Mouse (Mus musculus): ENCODE results near the gene Oaz1. TPM values are rescaled to one million over a fixed set of nuclear protein-coding genes. Genes with fewer than 3 reads are reported as not detected.
A peak's percentile ranks its signal among the peaks of the same experiment; 100 is the strongest.

Oaz1 gene
- polyA plus RNA-seq, 1 experiment from 2014 or later = 1,272 TPM

DNA sequence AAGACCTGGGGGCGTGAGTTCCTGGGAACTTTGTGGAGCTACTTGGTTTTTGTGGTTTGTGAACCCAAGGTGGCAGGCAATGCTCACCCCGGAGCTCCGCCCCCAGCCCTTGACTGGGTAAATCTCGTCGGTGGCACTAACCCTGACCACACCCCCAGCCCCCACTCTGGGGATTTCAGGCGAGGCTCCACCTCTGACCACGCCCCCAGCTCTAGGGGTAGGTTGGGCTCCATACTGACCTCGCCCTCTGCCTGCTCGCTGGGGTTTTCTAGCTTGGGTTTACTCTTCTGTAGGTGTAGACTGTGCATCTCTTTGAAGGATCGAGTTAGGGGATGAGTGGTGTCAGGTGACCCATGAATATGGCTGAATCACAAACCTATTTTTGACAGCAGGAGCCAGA is 22.1 kb downstream of the Oaz1 start:
- ATAC-seq = no peak
- H3K9me3 ChIP-seq (ENCODE audit: control insufficient read depth, low read length) = no peaks in the 10 kb centered on the region
- no peak overlapping the region for H3K9ac ChIP-seq (ENCODE audit: low read depth, low read length)
- H3K4me2 ChIP-seq (ENCODE audit: low read length) = no peak overlapping the region
- peaks cover 9% of the 10 kb centered on the region for H3K4me1 ChIP-seq (ENCODE audit: control insufficient read depth, insufficient read depth, low read depth, low read length)
- no peak overlapping the region for H3K27ac ChIP-seq (ENCODE audit: low read depth, low read length)
- H3K27me3 ChIP-seq (replicated peaks; ENCODE audit: control insufficient read depth, insufficient read depth, low read length) = peaks cover 9% of the 10 kb centered on the region
- H3K36me3 ChIP-seq (ENCODE audit: control insufficient read depth, insufficient read depth, low read length) = peaks cover 21% of the 10 kb centered on the region
- H3K4me3 ChIP-seq (ENCODE audit: low read length) = no peak overlapping the region
- WGBS = 13% methylated on average over 10 of the region's 10 CpGs

DNA sequence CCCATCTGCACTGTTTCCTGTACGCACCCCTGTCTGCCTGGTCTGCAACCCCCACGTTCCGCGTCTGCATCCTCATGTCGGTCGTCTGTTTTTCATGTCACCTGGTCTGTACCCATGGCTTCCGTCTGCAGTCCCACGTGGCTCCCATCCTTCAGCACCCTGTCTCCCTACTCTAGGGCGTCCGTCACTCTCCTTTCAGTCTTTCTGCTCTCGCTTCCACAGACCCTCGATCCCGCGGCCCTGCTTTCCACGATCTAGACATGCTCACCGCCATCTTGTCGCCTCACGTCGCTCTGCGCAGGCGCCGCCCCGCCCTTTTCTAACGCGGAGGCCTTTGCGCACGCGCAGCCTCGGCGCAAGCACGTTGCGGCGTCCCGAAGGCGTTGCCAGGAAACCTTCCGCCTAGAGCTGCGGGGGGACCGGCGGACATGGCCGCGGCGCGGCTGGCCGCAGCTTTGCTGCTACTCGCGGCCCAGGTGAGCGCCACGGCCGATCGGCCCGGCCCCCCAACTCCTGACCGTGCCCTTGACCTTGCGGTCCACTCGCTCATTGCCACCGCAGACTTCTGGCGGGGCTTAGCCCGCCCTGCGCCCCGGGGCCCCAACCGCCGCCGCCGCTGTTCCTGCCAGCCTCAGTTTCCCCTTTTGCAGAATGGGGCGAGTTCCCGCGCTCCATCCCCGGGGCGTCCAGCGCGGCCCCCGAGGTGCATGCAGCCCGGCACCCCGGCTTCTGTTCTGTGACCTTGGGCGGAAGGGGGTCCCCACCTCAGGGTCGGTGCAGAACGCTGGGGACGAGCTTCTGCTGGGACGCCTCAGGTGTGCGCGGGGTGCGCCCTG is 28.7 kb downstream of the Oaz1 start, which contains the start of the genes Lsm7 and Sppl2b:
Gene Lsm7, minus strand, starts transcription at position 297 of the 836 bp plus-strand sequence.
Gene Sppl2b, plus strand, starts transcription at position 363 of the 836 bp plus-strand sequence.
- H3K4me3 ChIP-seq (ENCODE audit: low read length) = peak within 1 kb of the TSS; percentile 76
- peaks cover 21% of the 10 kb centered on the region for H3K36me3 ChIP-seq (ENCODE audit: control insufficient read depth, insufficient read depth, low read length)
- peak within 1 kb of the TSS; percentile 89 for H3K9ac ChIP-seq (ENCODE audit: low read depth, low read length)
- ATAC-seq = peak; percentile 87
- peak within 1 kb of the TSS; percentile 98 for H3K4me2 ChIP-seq (ENCODE audit: low read length)
- H3K4me1 ChIP-seq (ENCODE audit: control insufficient read depth, insufficient read depth, low read depth, low read length) = peaks cover 37% of the 10 kb centered on the region
- WGBS = under 1% methylated on average over 73 of the region's 81 CpGs
- no peaks in the 10 kb centered on the region for H3K27me3 ChIP-seq (replicated peaks; ENCODE audit: control insufficient read depth, insufficient read depth, low read length)
- H3K9me3 ChIP-seq (ENCODE audit: control insufficient read depth, low read length) = no peaks in the 10 kb centered on the region
- H3K27ac ChIP-seq (ENCODE audit: low read depth, low read length) = peak within 1 kb of the TSS; percentile 75

DNA sequence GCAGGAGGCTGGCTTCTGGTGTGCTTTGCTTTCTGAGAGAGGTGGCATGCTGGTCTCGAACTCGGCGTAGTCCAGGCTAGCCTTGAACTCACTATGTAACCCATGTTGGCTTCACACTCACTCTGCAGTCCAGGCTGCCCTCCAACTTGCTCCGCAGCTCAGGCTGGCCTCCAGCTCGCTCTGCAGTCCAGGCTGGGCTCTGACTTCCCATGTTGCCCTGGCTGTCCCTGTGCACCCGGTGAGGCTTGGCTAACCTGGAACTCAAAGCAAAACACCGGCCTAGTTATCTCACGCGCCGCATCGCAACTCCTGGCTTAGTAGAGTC is 29.3 kb downstream of the Oaz1 start:
- H3K27me3 ChIP-seq (replicated peaks; ENCODE audit: control insufficient read depth, insufficient read depth, low read length) = no peaks in the 10 kb centered on the region
- peaks cover 21% of the 10 kb centered on the region for H3K36me3 ChIP-seq (ENCODE audit: control insufficient read depth, insufficient read depth, low read length)
- peaks cover 37% of the 10 kb centered on the region for H3K4me1 ChIP-seq (ENCODE audit: control insufficient read depth, insufficient read depth, low read depth, low read length)
- H3K27ac ChIP-seq (ENCODE audit: low read depth, low read length) = no peak overlapping the region
- no peaks in the 10 kb centered on the region for H3K9me3 ChIP-seq (ENCODE audit: control insufficient read depth, low read length)
- H3K9ac ChIP-seq (ENCODE audit: low read depth, low read length) = peak overlapping the region; percentile 89
- WGBS = 25% methylated on average over 11 of the region's 11 CpGs
- H3K4me3 ChIP-seq (ENCODE audit: low read length) = peak overlapping the region; percentile 76
- ATAC-seq = no peak
- H3K4me2 ChIP-seq (ENCODE audit: low read length) = peak overlapping the region; percentile 98

DNA sequence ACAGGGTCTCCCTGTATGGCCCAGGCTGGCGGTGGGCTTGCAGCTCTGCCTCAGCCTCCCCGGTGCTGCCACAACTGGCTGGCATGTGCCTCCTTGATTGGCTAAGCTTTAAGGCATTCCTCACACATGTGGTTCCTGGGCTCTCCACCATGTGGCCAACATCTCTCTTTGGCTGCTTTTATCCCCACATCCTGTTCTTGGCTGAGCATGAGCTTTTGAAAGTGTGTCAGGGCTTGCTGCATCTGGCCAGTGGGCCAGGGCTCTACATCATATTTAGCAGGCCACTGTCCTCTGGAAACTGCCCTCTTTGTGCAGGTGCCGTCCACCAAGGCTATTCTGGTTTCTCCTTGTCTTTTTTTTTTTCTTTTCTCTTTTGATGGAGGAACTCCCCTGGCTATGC is 29.8 kb downstream of the Oaz1 start:
- 71% methylated on average over 3 of the region's 3 CpGs for WGBS
- Histone ChIP-seq H3K36me3 (ENCODE audit: control insufficient read depth, insufficient read depth, low read length) (peaks cover 16% of the 10 kb centered on the region), H3K4me2 (ENCODE audit: low read length) (peak overlapping the region; percentile 98), H3K9ac (ENCODE audit: low read depth, low read length) (peak overlapping the region; percentile 89; the same call in 1 of the 2 replicates), H3K4me1 (ENCODE audit: control insufficient read depth, insufficient read depth, low read depth, low read length) (peaks cover 37% of the 10 kb centered on the region), H3K27ac (ENCODE audit: low read depth, low read length) (0 out of 2 replicates have a peak overlapping the region, but pooled peaks have one; percentile 19), H3K27me3 (replicated peaks; ENCODE audit: control insufficient read depth, insufficient read depth, low read length) (no peaks in the 10 kb centered on the region), H3K9me3 (ENCODE audit: control insufficient read depth, low read length) (no peaks in the 10 kb centered on the region), H3K4me3 (ENCODE audit: low read length) (peak overlapping the region; percentile 76)
- ATAC-seq = no peak

DNA sequence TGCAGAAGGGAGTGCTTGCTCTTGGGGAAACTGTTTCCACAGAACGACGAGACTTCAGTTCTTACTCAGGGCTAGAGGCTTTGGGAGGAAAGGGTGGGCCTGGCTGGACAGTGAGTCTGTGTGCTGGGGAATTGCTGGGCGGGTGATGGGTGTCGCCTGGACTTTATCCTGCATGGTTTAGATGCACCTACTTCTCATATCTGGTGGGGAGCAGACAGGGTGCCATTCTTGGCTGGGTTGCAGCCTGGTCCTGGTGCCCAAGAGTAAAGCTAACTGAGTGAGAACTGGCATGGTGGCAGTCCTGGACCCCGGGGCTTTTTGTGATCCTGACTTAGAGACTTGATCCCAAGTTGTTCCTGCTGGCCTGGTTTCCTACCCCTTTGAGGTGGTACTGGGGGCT is 30.5 kb downstream of the Oaz1 start:
- Histone ChIP-seq H3K4me2 (ENCODE audit: low read length) (peak overlapping the region; percentile 98), H3K36me3 (ENCODE audit: control insufficient read depth, insufficient read depth, low read length) (peaks cover 12% of the 10 kb centered on the region), H3K4me1 (ENCODE audit: control insufficient read depth, insufficient read depth, low read depth, low read length) (peaks cover 37% of the 10 kb centered on the region), H3K9me3 (ENCODE audit: control insufficient read depth, low read length) (no peaks in the 10 kb centered on the region), H3K27ac (ENCODE audit: low read depth, low read length) (peak overlapping the region; percentile 39; the same call in 1 of the 2 replicates), H3K9ac (ENCODE audit: low read depth, low read length) (peak overlapping the region; percentile 38), H3K4me3 (ENCODE audit: low read length) (no peak overlapping the region), H3K27me3 (replicated peaks; ENCODE audit: control insufficient read depth, insufficient read depth, low read length) (no peaks in the 10 kb centered on the region)
- 78% methylated on average over 5 of the region's 5 CpGs for WGBS
- ATAC-seq = no peak

DNA sequence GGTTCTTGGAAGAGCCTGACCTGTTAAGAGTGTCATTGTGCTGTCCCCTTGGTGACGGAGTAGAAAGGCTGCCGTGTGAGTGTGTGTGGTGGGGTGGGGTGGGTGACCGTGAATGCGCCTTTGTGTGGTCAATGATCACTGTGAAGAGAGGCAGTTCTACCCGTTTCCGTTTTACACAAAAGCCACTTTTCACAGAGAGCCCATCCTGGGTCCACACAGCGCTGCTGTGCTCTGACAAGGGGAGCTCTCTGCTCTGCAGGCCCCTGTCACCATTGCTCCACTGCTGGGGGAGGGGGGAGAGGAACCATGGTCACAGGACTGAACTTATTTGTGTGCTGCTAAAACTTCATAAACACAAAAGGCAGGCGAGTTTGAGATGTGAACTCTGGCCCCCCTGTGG is 30.9 kb downstream of the Oaz1 start:
- Histone ChIP-seq H3K9me3 (ENCODE audit: control insufficient read depth, low read length) (no peaks in the 10 kb centered on the region), H3K27me3 (replicated peaks; ENCODE audit: control insufficient read depth, insufficient read depth, low read length) (no peaks in the 10 kb centered on the region), H3K4me3 (ENCODE audit: low read length) (no peak overlapping the region), H3K36me3 (ENCODE audit: control insufficient read depth, insufficient read depth, low read length) (peaks cover 8% of the 10 kb centered on the region), H3K9ac (ENCODE audit: low read depth, low read length) (peak overlapping the region; percentile 38), H3K4me2 (ENCODE audit: low read length) (peak overlapping the region; percentile 98), H3K4me1 (ENCODE audit: control insufficient read depth, insufficient read depth, low read depth, low read length) (peaks cover 37% of the 10 kb centered on the region), H3K27ac (ENCODE audit: low read depth, low read length) (peak overlapping the region; percentile 64)
- ATAC-seq = peak; percentile 50
- WGBS = 26% methylated on average over 8 of the region's 8 CpGs

DNA sequence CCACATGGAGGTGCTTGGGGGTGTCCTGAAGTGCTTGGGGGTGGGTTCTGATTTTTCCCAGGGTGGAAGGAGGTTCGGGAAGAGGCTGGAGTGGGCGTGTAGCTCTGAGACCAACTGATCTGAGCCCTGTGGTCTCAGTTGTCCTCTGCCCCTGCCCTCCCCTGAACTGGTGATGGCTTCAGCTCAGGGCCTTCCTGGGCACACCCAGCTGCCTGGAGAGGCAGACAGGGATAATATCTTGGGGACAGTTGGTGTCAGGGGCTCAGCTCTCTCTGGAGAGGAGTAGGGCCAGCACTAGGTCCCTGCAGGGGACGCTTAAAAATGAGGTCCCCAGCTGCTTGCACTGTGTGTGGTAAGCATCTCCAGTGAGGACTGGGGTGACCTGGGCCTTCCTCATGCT is 31.4 kb downstream of the Oaz1 start:
- Histone ChIP-seq H3K9ac (ENCODE audit: low read depth, low read length) (peak overlapping the region; percentile 38; the same call in 1 of the 2 replicates), H3K4me1 (ENCODE audit: control insufficient read depth, insufficient read depth, low read depth, low read length) (peaks cover 37% of the 10 kb centered on the region), H3K27ac (ENCODE audit: low read depth, low read length) (peak overlapping the region; percentile 64), H3K9me3 (ENCODE audit: control insufficient read depth, low read length) (no peaks in the 10 kb centered on the region), H3K27me3 (replicated peaks; ENCODE audit: control insufficient read depth, insufficient read depth, low read length) (no peaks in the 10 kb centered on the region), H3K36me3 (ENCODE audit: control insufficient read depth, insufficient read depth, low read length) (peaks cover 6% of the 10 kb centered on the region), H3K4me2 (ENCODE audit: low read length) (no peak overlapping the region; the same call in 1 of the 2 replicates), H3K4me3 (ENCODE audit: low read length) (no peak overlapping the region)
- WGBS = 54% methylated on average over 3 of the region's 3 CpGs
- ATAC-seq = no peak

DNA sequence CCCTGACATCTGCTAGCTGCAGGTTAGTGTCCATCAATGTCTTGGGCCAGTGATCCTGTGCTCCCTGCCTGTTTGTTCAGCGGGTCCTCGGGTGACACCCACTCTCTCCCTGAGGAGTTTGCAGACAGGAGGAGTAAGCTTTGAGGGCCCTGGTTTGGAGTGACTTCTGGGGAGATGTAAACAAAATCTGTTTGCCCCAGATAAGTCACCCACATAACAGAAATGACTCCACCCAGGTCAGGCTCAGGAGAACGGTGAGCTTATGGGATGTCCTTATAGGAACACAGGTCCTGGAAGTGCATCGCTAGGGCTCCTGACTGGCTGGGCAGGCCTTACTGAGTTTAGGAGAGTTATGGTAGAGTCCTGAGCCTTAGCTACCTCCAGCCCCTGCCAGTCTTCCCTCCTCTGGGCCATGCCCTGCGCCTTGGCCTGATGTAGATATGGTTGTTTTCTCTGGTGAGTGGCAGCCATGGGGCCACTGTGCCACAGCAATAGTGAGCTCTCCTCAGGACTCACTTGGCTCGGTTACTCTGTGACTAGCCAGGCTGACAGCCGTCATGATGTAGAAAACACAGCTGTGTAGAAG is 32.0 kb downstream of the Oaz1 start:
- WGBS = 85% methylated on average over 7 of the region's 7 CpGs
- no peaks in the 10 kb centered on the region for H3K27me3 ChIP-seq (replicated peaks; ENCODE audit: control insufficient read depth, insufficient read depth, low read length)
- H3K9ac ChIP-seq (ENCODE audit: low read depth, low read length) = no peak overlapping the region; the same call in 1 of the 2 replicates
- H3K4me2 ChIP-seq (ENCODE audit: low read length) = no peak overlapping the region
- H3K9me3 ChIP-seq (ENCODE audit: control insufficient read depth, low read length) = no peaks in the 10 kb centered on the region
- no peak for ATAC-seq
- peaks cover under 1% of the 10 kb centered on the region; the same call in 1 of the 2 replicates for H3K36me3 ChIP-seq (ENCODE audit: control insufficient read depth, insufficient read depth, low read length)
- H3K27ac ChIP-seq (ENCODE audit: low read depth, low read length) = no peak overlapping the region; the same call in 1 of the 2 replicates
- no peak overlapping the region for H3K4me3 ChIP-seq (ENCODE audit: low read length)
- H3K4me1 ChIP-seq (ENCODE audit: control insufficient read depth, insufficient read depth, low read depth, low read length) = peaks cover 36% of the 10 kb centered on the region

DNA sequence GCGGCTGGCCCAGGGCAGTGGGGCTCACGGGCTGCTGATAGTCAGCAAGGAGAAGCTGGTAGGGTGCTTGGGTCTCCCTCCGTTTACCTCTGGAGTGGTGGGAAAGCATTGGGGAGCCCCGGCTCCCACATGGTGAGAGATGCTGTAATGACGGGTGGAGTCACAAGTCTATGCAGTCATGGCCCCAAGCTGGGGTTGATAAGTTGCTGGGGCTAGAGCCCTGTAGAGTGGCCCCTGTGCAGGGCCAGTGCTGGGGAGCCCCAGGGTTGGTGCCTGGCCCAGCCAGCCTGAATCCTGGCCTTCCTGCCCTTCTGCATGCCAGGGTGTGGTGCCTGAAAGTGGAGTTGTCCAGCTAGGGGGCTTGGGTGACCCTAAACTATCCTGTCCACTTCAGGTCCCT is 35.8 kb downstream of the Oaz1 start:
- no peak overlapping the region for H3K27ac ChIP-seq (ENCODE audit: low read depth, low read length)
- no peak for ATAC-seq
- H3K27me3 ChIP-seq (replicated peaks; ENCODE audit: control insufficient read depth, insufficient read depth, low read length) = no peaks in the 10 kb centered on the region
- peaks cover 9% of the 10 kb centered on the region for H3K4me1 ChIP-seq (ENCODE audit: control insufficient read depth, insufficient read depth, low read depth, low read length)
- no peak overlapping the region for H3K4me2 ChIP-seq (ENCODE audit: low read length)
- peaks cover 9% of the 10 kb centered on the region; the same call in 1 of the 2 replicates for H3K36me3 ChIP-seq (ENCODE audit: control insufficient read depth, insufficient read depth, low read length)
- H3K4me3 ChIP-seq (ENCODE audit: low read length) = no peak overlapping the region
- no peak overlapping the region for H3K9ac ChIP-seq (ENCODE audit: low read depth, low read length)
- no peaks in the 10 kb centered on the region for H3K9me3 ChIP-seq (ENCODE audit: control insufficient read depth, low read length)
- WGBS = 92% methylated on average over 5 of the region's 5 CpGs

Measured in hindbrain, embryonic 16.5 days (tissue).